Mouse (Mus musculus) CH12.LX (cell line): ENCODE results near the gene Pafah1b3. TPM values are rescaled to one million over a fixed set of nuclear protein-coding genes. Genes with fewer than 3 reads are reported as not detected.
A peak's percentile ranks its signal among the peaks of the same experiment; 100 is the strongest.
"Not testable (repeated sequence)": the region's sequence is repeated elsewhere in the genome, so short reads cannot be mapped to it uniquely, and the experiment has no call there.

Experiments used
- DNase-seq: peaks from one replicate; pipeline ENCODE4 v3.0.0-alpha.2; 2013; ENCODE audit errors: extremely low read depth
- H3K27ac ChIP-seq: 2 replicates; pipeline ENCODE4 v1.5.1; 2012; ENCODE audit warnings: low read depth, mild to moderate bottlenecking, control low read depth, moderate library complexity; ENCODE audit not compliant: insufficient read depth
- H3K27me3 ChIP-seq: replicated peaks from 2 replicates; pipeline ENCODE3; 2012; ENCODE audit warnings: inconsistent platforms
- H3K36me3 ChIP-seq, 2 experiments: replicated peaks in 1 of 2; 2 replicates each; pipeline versions ENCODE3 to v1.6.1; 2012; ENCODE audit warnings: inconsistent platforms in 1 of 2, low read length in 1 of 2, mild to moderate bottlenecking in 1 of 2, mixed read lengths in 1 of 2, moderate library complexity in 1 of 2; ENCODE audit not compliant: control insufficient read depth in 1 of 2, insufficient read depth in 1 of 2
- H3K4me1 ChIP-seq, 2 experiments: 2 replicates each; pipeline ENCODE4 v1.6.1; 2012; ENCODE audit warnings: inconsistent platforms in 1 of 2, moderate library complexity in 1 of 2; ENCODE audit not compliant: insufficient read depth in 2 of 2, control insufficient read depth in 1 of 2
- H3K4me2 ChIP-seq: 2 replicates; pipeline ENCODE4 v1.6.1; 2012; ENCODE audit warnings: low read depth, mild to moderate bottlenecking, control low read depth; ENCODE audit not compliant: poor library complexity, insufficient read depth, severe bottlenecking
- H3K4me3 ChIP-seq, 3 experiments: fragments of 150-350 bp in 1 of 3; sonication (generic) in 1 of 3; replicated peaks in 1 of 3; 2 replicates each; pipeline versions ENCODE3 to v1.5.1; 2011 to 2012; ENCODE audit warnings: low read depth in 2 of 3, low read length in 2 of 3, mild to moderate bottlenecking in 2 of 3, moderate library complexity in 2 of 3, control low read depth in 1 of 3, improper control_type of control experiment in 1 of 3, inconsistent platforms in 1 of 3, mixed read lengths in 1 of 3; ENCODE audit not compliant: poor library complexity in 1 of 3
- H3K79me2 ChIP-seq: replicated peaks from 2 replicates; pipeline ENCODE4 v1.6.1; 2012; ENCODE audit warnings: mild to moderate bottlenecking, moderate library complexity; ENCODE audit not compliant: control insufficient read depth, poor library complexity, insufficient read depth, severe bottlenecking; ENCODE audit errors: extremely low read depth
- H3K9ac ChIP-seq: 2 replicates; pipeline ENCODE4 v1.6.1; 2012; ENCODE audit warnings: low read depth, mild to moderate bottlenecking, control low read depth, moderate library complexity; ENCODE audit not compliant: insufficient read depth
- H3K9me3 ChIP-seq: replicated peaks from 2 replicates; pipeline ENCODE3; 2012; ENCODE audit warnings: low read length, inconsistent platforms, mixed read lengths
- CHD2 ChIP-seq: IDR thresholded peaks from 2 replicates; pipeline ENCODE4 v1.6.1; 2011; ENCODE audit warnings: low read length, improper control_type of control experiment
- EP300 ChIP-seq: IDR thresholded peaks from 2 replicates; pipeline ENCODE4 v1.6.1; 2011; ENCODE audit warnings: low read length, improper control_type of control experiment
- HCFC1 ChIP-seq: IDR thresholded peaks from 2 replicates; pipeline ENCODE4 v1.6.1; 2012; ENCODE audit warnings: low read depth, mild to moderate bottlenecking, inconsistent platforms, low read length, improper control_type of control experiment
- IRF4 ChIP-seq: IDR thresholded peaks from 2 replicates; pipeline ENCODE4 v1.6.1; 2014; ENCODE audit warnings: low read depth, mild to moderate bottlenecking, inconsistent platforms, low read length, improper control_type of control experiment
- JUN ChIP-seq: IDR thresholded peaks from 2 replicates; pipeline ENCODE4 v1.6.1; 2011; ENCODE audit warnings: low read depth, mild to moderate bottlenecking, low read length, improper control_type of control experiment, moderate library complexity; ENCODE audit not compliant: insufficient read depth
- JUND ChIP-seq: conservative IDR thresholded peaks from 2 replicates; pipeline ENCODE4 v1.6.1; 2011; ENCODE audit warnings: low read depth, low read length, improper control_type of control experiment
- KAT2A ChIP-seq: IDR thresholded peaks from 2 replicates; pipeline ENCODE4 v1.6.1; 2012; ENCODE audit warnings: low read length, improper control_type of control experiment, inconsistent platforms; ENCODE audit not compliant: insufficient replicate concordance
- MAX ChIP-seq: IDR thresholded peaks from 2 replicates; pipeline ENCODE4 v1.6.1; 2011; ENCODE audit warnings: low read length, improper control_type of control experiment
- MAZ ChIP-seq: IDR thresholded peaks from 2 replicates; pipeline ENCODE4 v1.6.1; 2012; ENCODE audit warnings: low read depth, mild to moderate bottlenecking, inconsistent platforms, low read length, improper control_type of control experiment, moderate library complexity
- MXI1 ChIP-seq: IDR thresholded peaks from 2 replicates; pipeline ENCODE4 v1.6.1; 2011; ENCODE audit warnings: mild to moderate bottlenecking, low read depth, low read length, improper control_type of control experiment
- POLR2AphosphoS2 ChIP-seq: IDR thresholded peaks from 2 replicates; pipeline ENCODE4 v1.6.1; 2011; ENCODE audit warnings: low read depth, low read length, improper control_type of control experiment
- RAD21 ChIP-seq: IDR thresholded peaks from 2 replicates; pipeline ENCODE4 v1.6.1; 2011; ENCODE audit warnings: low read depth, mild to moderate bottlenecking, low read length, improper control_type of control experiment, moderate library complexity
- RCOR1 ChIP-seq: conservative IDR thresholded peaks from 2 replicates; pipeline ENCODE4 v1.6.1; 2012; ENCODE audit warnings: low read depth, mild to moderate bottlenecking, inconsistent platforms, low read length, improper control_type of control experiment
- TBP ChIP-seq: conservative IDR thresholded peaks from 2 replicates; pipeline ENCODE4 v1.6.1; 2011; ENCODE audit warnings: low read depth, low read length, improper control_type of control experiment
- TCF12 ChIP-seq: IDR thresholded peaks from 2 replicates; pipeline ENCODE4 v1.6.1; 2014; ENCODE audit warnings: low read depth, mild to moderate bottlenecking, inconsistent platforms, low read length, improper control_type of control experiment
- USF2 ChIP-seq: conservative IDR thresholded peaks from 2 replicates; pipeline ENCODE4 v1.6.1; 2011; ENCODE audit warnings: low read depth, low read length, improper control_type of control experiment
- dilution Hi-C: fragments of 300-500 bp; cut with MboI; formaldehyde crosslinking; loops from 2 replicates; pipeline ENCODE4 v1.14.3; 2020; ENCODE audit warnings: low sequenced_read_pairs; ENCODE audit not compliant: extremely low pct_unique_long_range_greater_than_20kb, extremely low pct_ligation_motif_present
- in situ Hi-C: fragments of 300-500 bp; cut with MboI; formaldehyde crosslinking; loops from 3 replicates; pipeline ENCODE4 v1.14.3; 2019; ENCODE audit warnings: low sequenced_read_pairs, low pct_ligation_motif_present, low pct_unique_long_range_greater_than_20kb, mixed read lengths
- polyA plus RNA-seq: library from polyadenylated mRNA; unstranded; fragments of >175 nt; gene quantifications from 2 replicates; pipeline ENCODE4 v1.2.1, GENCODE M21; 2012; ENCODE audit warnings: low read depth; ENCODE audit not compliant: insufficient read length
- total RNA-seq, 2 experiments: library from RNA; depleted of rRNA; stranded (reverse); fragments of 300-350 nt in 1 of 2; fragments of >200 nt in 1 of 2; gene quantifications; 2 replicates each; pipeline ENCODE4 v1.2.3; 2012 to 2014

Gene Pafah1b3
- total and polyA plus RNA-seq, 3 experiments, result 5.9 to 50.2 (median 17.6) TPM

GRCm38 (mm10) chr7:25267301-25267750, 30.5 kb downstream of the Pafah1b3 start, which contains the start of gene Cic (continued):
- TF ChIP-seq JUN (peak; percentile 98), TBP (peak; percentile 56; the same call in 1 of the 2 replicates), POLR2AphosphoS2 (no peak; the same call in 1 of the 2 replicates), JUND (peak; percentile 89)

GRCm38 (mm10) chr7:25266180-25266962, 31.4 kb downstream of the Pafah1b3 start:
- dilution Hi-C loops, result no loop called here
- Histone ChIP-seq H3K4me2 (peak overlapping the region; percentile 60; the same call in 1 of the 2 replicates), H3K36me3 (peaks cover 5 to 10% of the 10 kb centered on the region in 2 experiments), H3K4me1 (peaks cover 17 to 28% of the 10 kb centered on the region in 2 experiments), H3K79me2 (0 out of 2 replicates have a peak, but pooled peaks cover 2% of the 10 kb centered on the region), H3K9ac (peak overlapping the region; percentile 37; the same call in 1 of the 2 replicates), H3K9me3 (no peaks in the 10 kb centered on the region)
- in situ Hi-C loops, result no loop called here
- no peak for DNase-seq
- TF ChIP-seq HCFC1 (no peak), IRF4 (no peak), TCF12 (no peak), RCOR1 (no peak), EP300 (no peak), MAZ (no peak), MAX (no peak), JUN (no peak), RAD21 (no peak), TBP (no peak), KAT2A (no peak), MXI1 (no peak), CHD2 (no peak), USF2 (no peak)
- TF ChIP-seq, all 38 proteins: peak for 0
- Histone ChIP-seq H3K27me3 (no peaks in the 10 kb centered on the region), H3K4me3 (no peak overlapping the region), H3K27ac (no peak overlapping the region)

- H3K27ac ChIP-seq, H3K79me2 ChIP-seq, dilution Hi-C loops, H3K27me3 ChIP-seq, H3K36me3 ChIP-seq, H3K9ac ChIP-seq, H3K4me3 ChIP-seq, DNase-seq, in situ Hi-C loops, H3K4me2 ChIP-seq, H3K9me3 ChIP-seq: not testable (repeated sequence)
- peaks cover 12 to 21% of the 10 kb centered on the region in 2 experiments for H3K4me1 ChIP-seq
Measured at GRCm38 (mm10) chr7:25265743-25266142, 32.0 kb downstream of the Pafah1b3 start.
